8 mouse cellular contexts compared by ENCODE assay signal in the genomic region with DNA sequence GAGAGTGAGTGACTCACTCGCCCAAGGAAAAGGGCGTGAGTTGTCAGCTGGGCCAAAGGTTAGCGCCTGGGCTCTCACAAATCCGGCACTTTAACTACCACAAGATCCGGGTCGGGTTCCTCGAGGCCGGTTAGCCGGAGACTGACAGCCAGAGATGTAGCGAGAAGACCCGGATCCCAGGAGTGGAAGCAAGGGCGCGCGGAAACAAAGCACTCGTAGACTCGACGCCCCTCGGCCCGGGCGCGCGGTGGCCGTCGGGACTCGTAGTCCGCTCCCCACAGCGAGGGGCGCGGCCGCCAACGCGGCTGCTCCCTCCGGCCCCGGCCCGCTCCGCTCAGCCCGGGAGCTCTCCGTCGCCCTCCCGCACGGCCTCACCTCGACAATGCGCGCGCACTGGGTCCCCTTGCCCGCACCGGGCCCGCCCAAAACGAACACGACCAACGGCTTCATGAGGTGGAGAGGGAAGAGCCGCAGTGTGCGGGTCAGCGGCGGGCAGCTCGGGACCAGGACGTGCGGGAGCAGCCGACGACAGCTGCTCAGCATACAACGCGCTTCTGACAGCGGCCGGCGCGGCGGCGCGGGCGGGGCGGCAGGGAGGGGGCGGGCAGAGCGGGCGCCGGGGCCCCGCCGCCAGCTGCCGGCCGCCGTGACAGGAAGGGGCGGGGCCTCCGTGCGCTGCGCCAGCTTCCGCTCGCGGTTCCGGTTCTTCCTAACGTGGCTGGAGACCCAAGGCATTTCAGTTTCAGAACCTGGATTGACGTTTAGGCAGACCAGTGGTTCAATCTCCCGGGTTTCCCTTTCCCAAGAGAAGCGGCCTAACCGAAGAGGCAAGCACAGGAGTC. TPM values are rescaled to one million over a fixed set of nuclear protein-coding genes. Genes with fewer than 3 reads are reported as not detected.
DNase-seq lines count a peak whose midpoint lies in the region; ATAC-seq and TF ChIP-seq lines count a peak whose summit lies in the region.

Gene Cmpk1 (minus strand): TSS at position 651 of the 842 bp plus-strand sequence.

- no peaks in the 10 kb centered on the region for H3K9me3 ChIP-seq in CH12.LX (replicated peaks; ENCODE audit: low read length)
- no peaks in the 10 kb centered on the region for H3K9me3 ChIP-seq in forebrain, embryonic 11.5 days (ENCODE audit: control insufficient read depth, low read length)
- no peaks in the 10 kb centered on the region for H3K9me3 ChIP-seq in heart, embryonic 15.5 days (replicated peaks)
- no peaks in the 10 kb centered on the region for H3K9me3 ChIP-seq in liver, embryonic 12.5 days (replicated peaks)
- H3K9me3 ChIP-seq in stomach, embryonic 14.5 days (ENCODE audit: control insufficient read depth, low read depth, low read length) = no peaks in the 10 kb centered on the region

- peak; percentile 97 for TF ChIP-seq POLR2A in CH12.LX (IDR thresholded peaks at IDR 0.05; ENCODE audit: low read depth, low read length)

- WGBS in forebrain, embryonic 11.5 days = under 1% methylated on average over 70 of the region's 93 CpGs
- WGBS in heart, embryonic 15.5 days = under 1% methylated on average over 84 of the region's 93 CpGs
- under 1% methylated on average over 91 of the region's 93 CpGs for WGBS in liver, embryonic 12.5 days (ENCODE audit: insufficient replicate concordance)
- WGBS in stomach, embryonic 14.5 days = under 1% methylated on average over 75 of the region's 93 CpGs

- dilution Hi-C loops in CH12.LX (cut with MboI; ENCODE audit: extremely low pct_ligation_motif_present, extremely low pct_unique_long_range_greater_than_20kb, low sequenced_read_pairs) = no loop called here

- H3K27ac ChIP-seq in CH12.LX (ENCODE audit: insufficient read depth, low read depth) = peak within 1 kb of the TSS; percentile 91
- peak within 1 kb of the TSS; percentile 99 for H3K27ac ChIP-seq in forebrain, embryonic 11.5 days (ENCODE audit: low read depth, low read length)
- peak within 1 kb of the TSS; percentile 100 for H3K27ac ChIP-seq in heart, embryonic 15.5 days
- H3K27ac ChIP-seq in liver, embryonic 12.5 days = peak within 1 kb of the TSS; percentile 100
- peak within 1 kb of the TSS; percentile 99 for H3K27ac ChIP-seq in stomach, embryonic 14.5 days (ENCODE audit: low read length)

- H3K4me3 ChIP-seq in CH12.LX (replicated peaks in 1 of 3; ENCODE audit: low read depth in 2 of 3, low read length in 2 of 3, poor library complexity in 1 of 3) = peak within 1 kb of the TSS; percentile 80 to 99 (median 83)
- H3K4me3 ChIP-seq in forebrain, embryonic 11.5 days (ENCODE audit: low read depth, low read length) = peak within 1 kb of the TSS; percentile 85
- H3K4me3 ChIP-seq in heart, embryonic 15.5 days = peak within 1 kb of the TSS; percentile 91
- peak within 1 kb of the TSS; percentile 94 for H3K4me3 ChIP-seq in liver, embryonic 12.5 days
- peak within 1 kb of the TSS; percentile 79 for H3K4me3 ChIP-seq in stomach, embryonic 14.5 days (ENCODE audit: low read depth, low read length)

- peak; percentile 97 for ATAC-seq in forebrain, embryonic 11.5 days (replicated peaks; ENCODE audit: low FRiP score)
- ATAC-seq in heart, embryonic 15.5 days (replicated peaks; ENCODE audit: insufficient number of reproducible peaks, insufficient read depth, low FRiP score, low read depth) = peak; percentile 95
- peak; percentile 95 for ATAC-seq in liver, embryonic 12.5 days
- peak; percentile 96 for ATAC-seq in stomach, embryonic 14.5 days (ENCODE audit: insufficient number of reproducible peaks, insufficient read depth, low FRiP score, low read depth)

- H3K4me1 ChIP-seq in CH12.LX (ENCODE audit: control insufficient read depth in 1 of 2, insufficient read depth in 2 of 2) = peaks cover 0 to 34% of the 10 kb centered on the region in 2 experiments; a peak in 2 of 4 replicates
- no peaks in the 10 kb centered on the region for H3K4me1 ChIP-seq in forebrain, embryonic 11.5 days (replicated peaks; ENCODE audit: control insufficient read depth, insufficient read depth, low read length)
- H3K4me1 ChIP-seq in heart, embryonic 15.5 days (replicated peaks) = peaks cover 5% of the 10 kb centered on the region
- peaks cover 31% of the 10 kb centered on the region for H3K4me1 ChIP-seq in liver, embryonic 12.5 days
- H3K4me1 ChIP-seq in stomach, embryonic 14.5 days (ENCODE audit: control insufficient read depth, insufficient read depth, low read length) = no peaks in the 10 kb centered on the region

- in situ Hi-C loops in CH12.LX (cut with MboI; ENCODE audit: low pct_ligation_motif_present, low pct_unique_long_range_greater_than_20kb, low sequenced_read_pairs) = no loop called here

- peak; percentile 72 for DNase-seq in CH12.LX (ENCODE audit: extremely low read depth)
- peak; percentile 56 for DNase-seq in c-Kit-positive CD71-negative TER-119-negative erythroid progenitor cells, embryonic 14.5 days (ENCODE audit: low read depth)
- DNase-seq in forebrain, embryonic 11.5 days (ENCODE audit: low spot score) = peak; percentile 90
- peak; percentile 92 for DNase-seq in kidney, postnatal 14 days
- DNase-seq in natural killer cell, adult 2 months (ENCODE audit: low spot score in 2 of 2) = peak; percentile 63 to 75

- no peaks in the 10 kb centered on the region for H3K27me3 ChIP-seq in CH12.LX (replicated peaks)
- no peaks in the 10 kb centered on the region for H3K27me3 ChIP-seq in forebrain, embryonic 11.5 days (ENCODE audit: control insufficient read depth, insufficient read depth, low read length)
- no peaks in the 10 kb centered on the region for H3K27me3 ChIP-seq in heart, embryonic 15.5 days
- no peaks in the 10 kb centered on the region for H3K27me3 ChIP-seq in liver, embryonic 12.5 days (replicated peaks)
- no peaks in the 10 kb centered on the region for H3K27me3 ChIP-seq in stomach, embryonic 14.5 days (ENCODE audit: control insufficient read depth, insufficient read depth, low read length)

- peak within 1 kb of the TSS; percentile 97 for H3K4me2 ChIP-seq in CH12.LX (ENCODE audit: insufficient read depth, low read depth, poor library complexity, severe bottlenecking)
- peak within 1 kb of the TSS; percentile 76 for H3K4me2 ChIP-seq in forebrain, embryonic 11.5 days (ENCODE audit: low read depth, low read length, severe bottlenecking)
- peak within 1 kb of the TSS; percentile 60 for H3K4me2 ChIP-seq in heart, embryonic 15.5 days
- H3K4me2 ChIP-seq in liver, embryonic 12.5 days = peak within 1 kb of the TSS; percentile 73
- peak within 1 kb of the TSS; percentile 69 for H3K4me2 ChIP-seq in stomach, embryonic 14.5 days (replicated peaks; ENCODE audit: low read depth, low read length)

- no peak for TF ChIP-seq EP300 in CH12.LX (IDR thresholded peaks at IDR 0.05; ENCODE audit: low read length)

- TF ChIP-seq RAD21 in CH12.LX (IDR thresholded peaks at IDR 0.05; ENCODE audit: low read depth, low read length) = no peak

- peaks cover 0 to 5% of the 10 kb centered on the region in 2 experiments for H3K36me3 ChIP-seq in CH12.LX (replicated peaks in 1 of 2; ENCODE audit: control insufficient read depth in 1 of 2, insufficient read depth in 1 of 2, low read length in 1 of 2)
- no peaks in the 10 kb centered on the region for H3K36me3 ChIP-seq in forebrain, embryonic 11.5 days (ENCODE audit: control insufficient read depth, insufficient read depth, low read length)
- H3K36me3 ChIP-seq in heart, embryonic 15.5 days = no peaks in the 10 kb centered on the region
- peaks cover 8% of the 10 kb centered on the region; the same call in 1 of the 2 replicates for H3K36me3 ChIP-seq in liver, embryonic 12.5 days
- H3K36me3 ChIP-seq in stomach, embryonic 14.5 days (ENCODE audit: control insufficient read depth, insufficient read depth, low read length) = no peaks in the 10 kb centered on the region

- no peak for TF ChIP-seq CTCF in CH12.LX (conservative IDR thresholded peaks at IDR 0.05 in 1 of 2, IDR thresholded peaks at IDR 0.05 in 1 of 2; ENCODE audit: low read depth in 2 of 2, low read length in 2 of 2)

- peak within 1 kb of the TSS; percentile 96 for H3K9ac ChIP-seq in CH12.LX (ENCODE audit: insufficient read depth, low read depth)
- peak within 1 kb of the TSS; percentile 92 for H3K9ac ChIP-seq in forebrain, embryonic 11.5 days (ENCODE audit: low read length)
- peak within 1 kb of the TSS; percentile 95 for H3K9ac ChIP-seq in heart, embryonic 15.5 days
- H3K9ac ChIP-seq in liver, embryonic 12.5 days = peak within 1 kb of the TSS; percentile 95
- H3K9ac ChIP-seq in stomach, embryonic 14.5 days (replicated peaks; ENCODE audit: low read depth, low read length) = peak within 1 kb of the TSS; percentile 87

- peaks cover 30% of the 10 kb centered on the region for H3K79me2 ChIP-seq in CH12.LX (replicated peaks; ENCODE audit: control insufficient read depth, extremely low read depth, insufficient read depth, poor library complexity, severe bottlenecking)

TF ChIP-seq in CH12.LX, 34 proteins besides CTCF, POLR2A, EP300 and RAD21 (continues in another document):
- TF ChIP-seq E2F4 (IDR thresholded peaks at IDR 0.05; ENCODE audit: insufficient replicate concordance, low read depth, low read length) = no peak
- no peak for TF ChIP-seq JUND (conservative IDR thresholded peaks at IDR 0.05; ENCODE audit: low read depth, low read length)
- no peak for TF ChIP-seq MAZ (IDR thresholded peaks at IDR 0.05; ENCODE audit: low read depth, low read length)
- TF ChIP-seq ZC3H11A (IDR thresholded peaks at IDR 0.05; ENCODE audit: low read depth, low read length) = no peak
- TF ChIP-seq CHD2 (IDR thresholded peaks at IDR 0.05; ENCODE audit: low read length) = no peak
- TF ChIP-seq PAX5 (IDR thresholded peaks at IDR 0.05; ENCODE audit: low read length) = no peak
- no peak for TF ChIP-seq MAFK (IDR thresholded peaks at IDR 0.05; ENCODE audit: insufficient replicate concordance, low read length)
- TF ChIP-seq MYC (IDR thresholded peaks at IDR 0.05; ENCODE audit: low read depth, low read length) = peak; percentile 77
- no peak for TF ChIP-seq BHLHE40 (IDR thresholded peaks at IDR 0.05; ENCODE audit: low read depth, low read length)
- TF ChIP-seq USF2 (conservative IDR thresholded peaks at IDR 0.05; ENCODE audit: low read depth, low read length) = no peak
- TF ChIP-seq UBTF (IDR thresholded peaks at IDR 0.05; ENCODE audit: low read depth, low read length) = no peak; the same call in 1 of the 2 replicates
- TF ChIP-seq ELF1 (IDR thresholded peaks at IDR 0.05; ENCODE audit: low read depth, low read length) = peak; percentile 79
- TF ChIP-seq MAX (IDR thresholded peaks at IDR 0.05; ENCODE audit: low read length) = no peak; the same call in none of the 2 replicates
- peak; percentile 89; the same call in 1 of the 2 replicates for TF ChIP-seq ZMIZ1 (IDR thresholded peaks at IDR 0.05; ENCODE audit: low read depth, low read length)

RNA-seq across cellular contexts. Expression of gene Cmpk1, which starts in this region (rescaled TPM):
- total RNA-seq in CH12.LX (2012; rRNA removed) = 27.2 and 35.9 TPM in 2 replicates
- 115 and 127 TPM in 2 replicates for total RNA-seq in CH12.LX (2014; rRNA removed)
- 92.1 and 99.8 TPM in 2 replicates for polyA plus RNA-seq in CH12.LX (2012; ENCODE audit: insufficient read length, low read depth)
- polyA plus RNA-seq in forebrain, embryonic 11.5 days (2014; fragmentation: Nextera tagmentation; extraction: Ambion mirVana) = 115 and 128 TPM in 2 replicates
- polyA plus RNA-seq in heart, embryonic 15.5 days (2015; fragmentation: Nextera tagmentation; extraction: Ambion mirVana) = 60.9 and 62.9 TPM in 2 replicates
- 71.5 and 75.6 TPM in 2 replicates for polyA plus RNA-seq in liver, embryonic 12.5 days (2016; fragmentation: Nextera tagmentation; extraction: Ambion mirVana)
- 95.6 and 108 TPM in 2 replicates for polyA plus RNA-seq in stomach, embryonic 14.5 days (2014; fragmentation: Nextera tagmentation; extraction: Ambion mirVana)

Comparison
In these comparisons a context has a peak if more than half of its experiments do, and no peak if none do; other contexts are left out.
1. Peak in every context shown above with its lines: DNase-seq, ATAC-seq, H3K4me3 ChIP-seq and H3K27ac ChIP-seq.